In the genomic region with DNA sequence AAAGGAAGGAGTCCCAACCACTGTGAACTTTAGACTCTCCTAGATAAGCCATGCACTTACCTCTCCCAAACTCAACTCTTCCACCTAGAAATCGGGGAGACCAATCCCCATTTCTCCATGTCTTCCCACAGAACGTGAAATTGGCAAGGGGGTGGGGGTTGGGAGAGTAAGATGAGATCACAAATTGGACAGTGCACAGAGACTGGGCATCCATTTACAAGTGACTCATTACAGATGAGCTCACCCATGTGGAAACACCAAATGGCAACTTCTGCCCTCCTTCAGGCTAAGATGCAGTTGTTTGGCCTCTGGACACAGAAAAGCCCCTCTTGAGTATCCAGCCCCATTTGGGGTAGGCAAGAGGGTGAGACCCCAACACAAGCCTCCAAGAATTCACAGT, we compare ENCODE assay signal across 17 mouse cellular contexts. TPM values are rescaled to one million over a fixed set of nuclear protein-coding genes. Genes with fewer than 3 reads are reported as not detected.
DNase-seq lines count a peak whose midpoint lies in the region; TF ChIP-seq lines count a peak whose summit lies in the region.
"Had no signal": no experiment of that assay in that cellular context is flagged by ENCODE, and none has a peak within 500 bp of the region (broad histone marks: within the 10 kb centered on the region; RNA-seq: fewer than 3 reads in every experiment).

No protein-coding gene starts in this region.

- intact Hi-C loops in gastrocnemius, adult 2 months (cut with DNase I), result no loop called here
- intact Hi-C loops in left cerebral cortex, postnatal 4 days (cut with DNase I), result no loop called here
- intact Hi-C loops in left cerebral cortex, postnatal 36 days (cut with DNase I), result no loop called here

- no peak overlapping the region for H3K4me3 ChIP-seq in gastrocnemius, adult 2 months
- H3K4me3 ChIP-seq: forebrain, embryonic 12.5 days; hindbrain, embryonic 15.5 days; limb, embryonic 13.5 days; midbrain, embryonic 12.5 days; stomach, embryonic 15.5 days had no signal

- H3K27ac ChIP-seq in gastrocnemius, adult 2 months, result 0 out of 2 replicates have a peak overlapping the region, but pooled peaks have one; percentile 20
- H3K27ac ChIP-seq: forebrain, embryonic 12.5 days; hindbrain, embryonic 15.5 days; limb, embryonic 13.5 days; midbrain, embryonic 12.5 days; stomach, embryonic 15.5 days had no signal

- DNase-seq in gastrocnemius, adult 2 months, result peak; percentile 13
- DNase-seq in gastrocnemius, postnatal 10 days, result no peak
- DNase-seq in left cerebral cortex, postnatal 4 days, result peak; percentile 41
- no peak for DNase-seq in left cerebral cortex, postnatal 36 days (ENCODE audit: low spot score in 2 of 2)
- peak; percentile 56 for DNase-seq in adipocyte (ENCODE audit: low spot score)
- DNase-seq in frontal cortex, postnatal 36 days (ENCODE audit: low spot score in 2 of 2), result no peak
- no peak for DNase-seq in testis, postnatal 14 days (ENCODE audit: low spot score)
- DNase-seq: heart, postnatal 10 days; layer of hippocampus, postnatal 36 days; lung, adult 18-20 months had no signal

- TF ChIP-seq CTCF in gastrocnemius, adult 2 months (IDR thresholded peaks at IDR 0.05), result no peak

RNA-seq across cellular contexts. Expression of a gene that starts 40.5 kb away (rescaled TPM):
- total RNA-seq in gastrocnemius, adult 2 months (2021), result 1 to 10 TPM; 2.0 to 3.2 TPM
- 1 to 10 TPM; 2.5 to 3.3 TPM for total RNA-seq in gastrocnemius, postnatal 10 days (2021)
- not detected for total RNA-seq in left cerebral cortex, postnatal 4 days (2021)
- total RNA-seq in left cerebral cortex, postnatal 36 days (2021), result under 1 TPM in 1 of 2 experiments, not detected in 1; 0.70 TPM
- total RNA-seq: CH12.LX; heart, adult 8-10 months; heart, postnatal 10 days had no signal

Comparison
In these comparisons a context has a peak if more than half of its experiments do, and no peak if none do; other contexts are left out.
1. DNase-seq: peak in gastrocnemius, adult 2 months (single experiment), left cerebral cortex, postnatal 4 days (single experiment) and adipocyte (single experiment); none in gastrocnemius, postnatal 10 days (single experiment), left cerebral cortex, postnatal 36 days (0 of 2), frontal cortex, postnatal 36 days (0 of 2) and testis, postnatal 14 days (single experiment).